Mouse (Mus musculus) MEL (cell line): Measurements from ENCODE around the gene Epb41l2. TPM values are rescaled to one million over a fixed set of nuclear protein-coding genes. Genes with fewer than 3 reads are reported as not detected.

Source experiments
- DNase-seq: peaks from one replicate; pipeline ENCODE4 v3.0.0; 2011; ENCODE audit warnings: low read depth, low spot score
- H3K27ac ChIP-seq: 2 replicates; pipeline ENCODE4 v1.5.1; 2012; ENCODE audit warnings: low read depth, mild to moderate bottlenecking, control low read depth, low read length, moderate library complexity; ENCODE audit not compliant: control insufficient read depth
- H3K27me3 ChIP-seq, 2 experiments: fragments of 150-350 bp in 1 of 2; sonication (generic) in 1 of 2; 2 replicates each; pipeline ENCODE4 v1.6.1; 2012; ENCODE audit warnings: low read length in 2 of 2, mild to moderate bottlenecking in 2 of 2, improper control_type of control experiment in 1 of 2, moderate library complexity in 1 of 2; ENCODE audit not compliant: insufficient read depth in 2 of 2, control insufficient read depth in 1 of 2
- H3K36me3 ChIP-seq, 2 experiments: 2 replicates each; pipeline ENCODE4 v1.6.1; 2012 to 2014; ENCODE audit warnings: low read length in 2 of 2, improper control_type of control experiment in 1 of 2, inconsistent platforms in 1 of 2, mild to moderate bottlenecking in 1 of 2; ENCODE audit not compliant: insufficient read depth in 2 of 2, control insufficient read depth in 1 of 2
- H3K4me1 ChIP-seq, 2 experiments: fragments of 150-350 bp in 1 of 2; sonication (generic) in 1 of 2; 2 replicates each; pipeline ENCODE4 v1.6.1; 2012; ENCODE audit warnings: low read length in 2 of 2, improper control_type of control experiment in 1 of 2, mild to moderate bottlenecking in 1 of 2; ENCODE audit not compliant: insufficient read depth in 2 of 2, control insufficient read depth in 1 of 2
- H3K4me3 ChIP-seq, 2 experiments: fragments of 150-350 bp in 1 of 2; sonication (generic) in 1 of 2; 2 replicates each; pipeline ENCODE4 v1.5.1; 2012; ENCODE audit warnings: low read depth in 2 of 2, low read length in 2 of 2, mild to moderate bottlenecking in 2 of 2, moderate library complexity in 2 of 2, control low read depth in 1 of 2, improper control_type of control experiment in 1 of 2; ENCODE audit not compliant: control insufficient read depth in 1 of 2, insufficient read depth in 1 of 2
- H3K79me2 ChIP-seq: 2 replicates; pipeline ENCODE4 v1.6.1; 2012; ENCODE audit warnings: mild to moderate bottlenecking, low read length, moderate library complexity; ENCODE audit not compliant: control insufficient read depth, poor library complexity, insufficient read depth
- H3K9ac ChIP-seq: 2 replicates; pipeline ENCODE4 v1.6.1; 2012; ENCODE audit warnings: low read depth, mild to moderate bottlenecking, control low read depth, low read length, moderate library complexity; ENCODE audit not compliant: control insufficient read depth, poor library complexity, severe bottlenecking
- H3K9me3 ChIP-seq: fragments of 150-350 bp; sonication (generic); replicated peaks from 2 replicates; pipeline ENCODE4 v1.6.1; 2012; ENCODE audit warnings: mild to moderate bottlenecking, low read length, improper control_type of control experiment, moderate library complexity; ENCODE audit not compliant: insufficient read depth
- BHLHE40 ChIP-seq: IDR thresholded peaks from 2 replicates; pipeline ENCODE4 v1.6.1; 2012; ENCODE audit warnings: low read depth, mild to moderate bottlenecking, inconsistent platforms, low read length, improper control_type of control experiment, borderline replicate concordance
- CHD1 ChIP-seq: IDR thresholded peaks from 2 replicates; pipeline ENCODE4 v1.6.1; 2012; ENCODE audit warnings: low read depth, mild to moderate bottlenecking, inconsistent platforms, low read length, improper control_type of control experiment
- E2F4 ChIP-seq: IDR thresholded peaks from 2 replicates; pipeline ENCODE4 v1.6.1; 2011; ENCODE audit warnings: low read depth, low read length, improper control_type of control experiment, borderline replicate concordance
- ETS1 ChIP-seq: IDR thresholded peaks from 2 replicates; pipeline ENCODE4 v1.6.1; 2012; ENCODE audit warnings: low read depth, mild to moderate bottlenecking, inconsistent platforms, low read length, improper control_type of control experiment, moderate library complexity
- HCFC1 ChIP-seq: IDR thresholded peaks from 2 replicates; pipeline ENCODE4 v1.6.1; 2012; ENCODE audit warnings: low read depth, mild to moderate bottlenecking, inconsistent platforms, low read length, improper control_type of control experiment, moderate library complexity
- JUND ChIP-seq: IDR thresholded peaks from 2 replicates; pipeline ENCODE4 v1.6.1; 2011; ENCODE audit warnings: low read depth, mild to moderate bottlenecking, improper control_type of control experiment, low read length
- KAT2A ChIP-seq: conservative IDR thresholded peaks from 2 replicates; pipeline ENCODE4 v1.6.1; 2012; ENCODE audit warnings: low read depth, low read length, improper control_type of control experiment, inconsistent platforms
- MAX ChIP-seq: IDR thresholded peaks from 2 replicates; pipeline ENCODE4 v1.6.1; 2011; ENCODE audit warnings: low read length, improper control_type of control experiment
- MXI1 ChIP-seq: IDR thresholded peaks from 2 replicates; pipeline ENCODE4 v1.6.1; 2011; ENCODE audit warnings: mild to moderate bottlenecking, low read depth, low read length, improper control_type of control experiment
- MYC ChIP-seq: IDR thresholded peaks from 2 replicates; pipeline ENCODE4 v1.6.1; 2011; ENCODE audit warnings: low read depth, mild to moderate bottlenecking, low read length, improper control_type of control experiment, moderate library complexity
- POLR2AphosphoS5 ChIP-seq: IDR thresholded peaks from 2 replicates; pipeline ENCODE4 v1.6.1; 2012; ENCODE audit warnings: low read depth, borderline replicate concordance, mild to moderate bottlenecking, inconsistent platforms, low read length, moderate library complexity, mixed read lengths
- SIN3A ChIP-seq: IDR thresholded peaks from 2 replicates; pipeline ENCODE4 v1.6.1; 2012; ENCODE audit warnings: low read length, improper control_type of control experiment, inconsistent platforms
- TAL1 ChIP-seq: IDR thresholded peaks from 2 replicates; pipeline ENCODE4 v1.6.1; 2012; ENCODE audit warnings: mild to moderate bottlenecking, inconsistent platforms, low read length, moderate library complexity, mixed read lengths
- TBP ChIP-seq: IDR thresholded peaks from 2 replicates; pipeline ENCODE4 v1.8.0; 2011; ENCODE audit warnings: low read depth, low read length, improper control_type of control experiment
- TCF12 ChIP-seq: IDR thresholded peaks from 2 replicates; pipeline ENCODE4 v1.6.1; 2014; ENCODE audit warnings: low read depth, mild to moderate bottlenecking, inconsistent platforms, low read length, improper control_type of control experiment, moderate library complexity
- UBTF ChIP-seq: IDR thresholded peaks from 2 replicates; pipeline ENCODE4 v1.6.1; 2012; ENCODE audit warnings: low read depth, mild to moderate bottlenecking, inconsistent platforms, low read length, improper control_type of control experiment, moderate library complexity, borderline replicate concordance; ENCODE audit not compliant: insufficient read depth
- ZC3H11A ChIP-seq: IDR thresholded peaks from 2 replicates; pipeline ENCODE4 v1.6.1; 2012; ENCODE audit warnings: low read depth, mild to moderate bottlenecking, inconsistent platforms, low read length, improper control_type of control experiment
- polyA plus RNA-seq, 2 experiments: library from polyadenylated mRNA; stranded (reverse) in 1 of 2; unstranded in 1 of 2; fragments of >175 nt in 1 of 2; fragments of >200 nt in 1 of 2; gene quantifications; 2 replicates each; pipeline versions ENCODE4 v1.2.1 to v1.2.4; 2012; ENCODE audit warnings: low replicate concordance in 2 of 2, low read depth in 1 of 2; ENCODE audit not compliant: insufficient read length in 2 of 2, insufficient read depth in 1 of 2, missing spikeins in 1 of 2
- total RNA-seq: library from RNA; depleted of rRNA; stranded (reverse); fragments of 300-350 nt; gene quantifications from 2 replicates; pipeline ENCODE4 v1.2.3, GENCODE M21; 2012

Epb41l2 gene
- total and polyA plus RNA-seq, 3 experiments: 4.7 to 23.7 TPM; not detected in 1

GRCm38 (mm10) chr10:25535891-25536331 is 176.3 kb downstream of the Epb41l2 start, which contains the start of gene Smlr1:
Gene Smlr1 (minus strand): TSS chr10:25536267.
- H3K4me1 ChIP-seq: peaks cover 0 to 2% of the 10 kb centered on the region in 2 experiments; a peak in 2 of 4 replicates
- H3K4me3 ChIP-seq: no peak within 1 kb of the TSS
- H3K27ac ChIP-seq: no peak within 1 kb of the TSS
- TF ChIP-seq CHD1 (no peak), TCF12 (no peak), ETS1 (no peak), TBP (no peak), BHLHE40 (no peak), KAT2A (no peak), MXI1 (no peak), JUND (no peak), UBTF (no peak), MAX (no peak), POLR2AphosphoS5 (no peak), MYC (no peak), SIN3A (no peak), HCFC1 (no peak), E2F4 (no peak), ZC3H11A (no peak), TAL1 (no peak)
- DNase-seq: no peak
- H3K9ac ChIP-seq: no peak within 1 kb of the TSS
- no peaks in the 10 kb centered on the region; a peak in 1 of 4 replicates for H3K27me3 ChIP-seq
- no peaks in the 10 kb centered on the region for H3K79me2 ChIP-seq
- H3K36me3 ChIP-seq: 0 out of 4 replicates have a peak, but pooled peaks cover 0 to 2% of the 10 kb centered on the region in 2 experiments
- no peaks in the 10 kb centered on the region for H3K9me3 ChIP-seq

- no peak overlapping the region for H3K9ac ChIP-seq
- no peak for TF ChIP-seq CHD1
- no peak overlapping the region for H3K27ac ChIP-seq
- H3K79me2 ChIP-seq: no peaks in the 10 kb centered on the region
- no peak for DNase-seq
- no peaks in the 10 kb centered on the region for H3K9me3 ChIP-seq
- no peak overlapping the region for H3K4me3 ChIP-seq
- H3K4me1 ChIP-seq: peaks cover 0 to 2% of the 10 kb centered on the region in 2 experiments; a peak in 2 of 4 replicates
- H3K36me3 ChIP-seq: 0 out of 4 replicates have a peak, but pooled peaks cover 0 to 2% of the 10 kb centered on the region in 2 experiments
- H3K27me3 ChIP-seq: no peaks in the 10 kb centered on the region; a peak in 1 of 4 replicates
Observed at GRCm38 (mm10) chr10:25536621-25537020, 177.0 kb downstream of the Epb41l2 start.
